Mouse (Mus musculus) G1E (cell line): ENCODE data around the gene Nav1. TPM values are rescaled to one million over a fixed set of nuclear protein-coding genes. Genes with fewer than 3 reads are reported as not detected.

Experiments used
- ATAC-seq: 2 replicates; pipeline ENCODE4 v1.8.0; 2016; ENCODE audit warnings: mild to moderate bottlenecking; ENCODE audit not compliant: insufficient number of reproducible peaks, poor library complexity, low FRiP score, severe bottlenecking; ENCODE audit errors: extremely low read depth
- DNase-seq: peaks from one replicate; pipeline ENCODE4 v3.0.0; 2012; ENCODE audit warnings: low spot score
- H3K27me3 ChIP-seq: 2 replicates; pipeline ENCODE4 v1.6.1; 2012; ENCODE audit warnings: mild to moderate bottlenecking, low read length, inconsistent platforms; ENCODE audit not compliant: insufficient read depth
- H3K36me3 ChIP-seq: replicated peaks from 2 replicates; pipeline ENCODE3; 2012; ENCODE audit warnings: mild to moderate bottlenecking, inconsistent platforms
- H3K4me1 ChIP-seq: 2 replicates; pipeline ENCODE4 v1.6.1; 2012; ENCODE audit warnings: low read depth, low read length, inconsistent platforms, mixed read lengths; ENCODE audit not compliant: insufficient read depth
- H3K4me3 ChIP-seq: 2 replicates; pipeline ENCODE4 v1.5.1; 2012; ENCODE audit warnings: low read depth, mild to moderate bottlenecking, inconsistent platforms, low read length, moderate library complexity, mixed read lengths
- H3K9me3 ChIP-seq: replicated peaks from 2 replicates; pipeline ENCODE4 v1.6.1; 2012; ENCODE audit warnings: inconsistent platforms
- CTCF ChIP-seq: IDR thresholded peaks from 2 replicates; pipeline ENCODE4 v1.5.1; 2012; ENCODE audit warnings: low read depth, low read length, inconsistent platforms, mixed read lengths
- GATA1 ChIP-seq: IDR thresholded peaks from 2 replicates; pipeline ENCODE4 v1.6.1; 2012; ENCODE audit warnings: borderline replicate concordance, low read length, inconsistent platforms, mixed read lengths
- GATA2 ChIP-seq: IDR thresholded peaks from 2 replicates; pipeline ENCODE4 v1.6.1; 2012; ENCODE audit warnings: low read depth, low read length, inconsistent platforms, borderline replicate concordance
- POLR2AphosphoS5 ChIP-seq: IDR thresholded peaks from 2 replicates; pipeline ENCODE4 v1.6.1; 2012; ENCODE audit warnings: low read depth, low read length, inconsistent platforms; ENCODE audit not compliant: insufficient replicate concordance
- TAL1 ChIP-seq: conservative IDR thresholded peaks from 2 replicates; pipeline ENCODE4 v1.6.1; 2012; ENCODE audit warnings: low read depth, low read length, inconsistent platforms, mixed read lengths
- polyA plus RNA-seq: library from polyadenylated mRNA; stranded (reverse); fragments of >175 nt; gene quantifications from 2 replicates; pipeline ENCODE4 v1.2.3, GENCODE M21; 2012
- total RNA-seq, 2 experiments: library from RNA; stranded (forward) in 1 of 2; stranded (reverse) in 1 of 2; fragments of 200-1000 nt in 1 of 2; fragments of >200 nt in 1 of 2; fragmentation: Nextera tagmentation in 1 of 2; gene quantifications; 2 replicates each; pipeline ENCODE4 v1.2.3; 2014 to 2017

The Nav1 gene
- total and polyA plus RNA-seq, 3 experiments: 0.22 TPM; not detected in 2

- ATAC-seq: no peak
These were observed 610 bp downstream of the Nav1 start for GRCm38 (mm10) chr1:135606355-135607015.

GRCm38 (mm10) chr1:135605530-135605929 lies 1.6 kb downstream of the Nav1 start:
- Histone ChIP-seq H3K27me3 (peaks cover 19% of the 10 kb centered on the region), H3K4me3 (no peak overlapping the region), H3K36me3 (no peaks in the 10 kb centered on the region), H3K9me3 (no peaks in the 10 kb centered on the region), H3K4me1 (no peaks in the 10 kb centered on the region)
- DNase-seq (no peak), ATAC-seq (no peak)
- TF ChIP-seq CTCF: no peak
- TF ChIP-seq TAL1: no peak
- no peak for TF ChIP-seq GATA1
- TF ChIP-seq POLR2AphosphoS5: no peak
- no peak for TF ChIP-seq GATA2

More at GRCm38 (mm10) chr1:135606355-135607015, 610 bp downstream of the Nav1 start:
- TF ChIP-seq CTCF (no peak), POLR2AphosphoS5 (no peak), GATA1 (no peak), GATA2 (no peak), TAL1 (no peak)
- no peak for DNase-seq
- H3K27me3 ChIP-seq: peaks cover 19% of the 10 kb centered on the region
- no peaks in the 10 kb centered on the region for H3K4me1 ChIP-seq
- no peaks in the 10 kb centered on the region for H3K36me3 ChIP-seq
- no peak overlapping the region for H3K4me3 ChIP-seq
- H3K9me3 ChIP-seq: no peaks in the 10 kb centered on the region

GRCm38 (mm10) chr1:135604361-135605052 lies 2.6 kb downstream of the Nav1 start:
- Histone ChIP-seq H3K36me3 (no peaks in the 10 kb centered on the region), H3K9me3 (no peaks in the 10 kb centered on the region), H3K4me1 (no peaks in the 10 kb centered on the region), H3K27me3 (peaks cover 19% of the 10 kb centered on the region), H3K4me3 (no peak overlapping the region)
- DNase-seq (no peak), ATAC-seq (no peak)
- TF ChIP-seq TAL1 (no peak), GATA2 (no peak), CTCF (no peak), GATA1 (no peak), POLR2AphosphoS5 (no peak)

- no peak for DNase-seq
- TF ChIP-seq GATA1: no peak
- no peak for TF ChIP-seq POLR2AphosphoS5
- no peak for TF ChIP-seq CTCF
- TF ChIP-seq GATA2: no peak
- TF ChIP-seq TAL1: no peak
- ATAC-seq: no peak
- Histone ChIP-seq H3K36me3 (no peaks in the 10 kb centered on the region), H3K9me3 (no peaks in the 10 kb centered on the region), H3K4me1 (no peaks in the 10 kb centered on the region), H3K27me3 (peaks cover 22% of the 10 kb centered on the region), H3K4me3 (no peak overlapping the region)
These were observed 3.8 kb downstream of the Nav1 start for GRCm38 (mm10) chr1:135603121-135603870.

- no peaks in the 10 kb centered on the region for H3K9me3 ChIP-seq
- DNase-seq (no peak), ATAC-seq (no peak)
- H3K27me3 ChIP-seq: peaks cover 22% of the 10 kb centered on the region
- no peak overlapping the region for H3K4me3 ChIP-seq
- no peaks in the 10 kb centered on the region for H3K4me1 ChIP-seq
- TF ChIP-seq GATA2 (no peak), CTCF (no peak), TAL1 (no peak), POLR2AphosphoS5 (no peak), GATA1 (no peak)
- no peaks in the 10 kb centered on the region for H3K36me3 ChIP-seq
These were observed 6.8 kb downstream of the Nav1 start for GRCm38 (mm10) chr1:135600023-135601005.
